Mouse (Mus musculus) G1E (cell line): ENCODE measurements at regions not wholly inside any gene's neighbourhood (a gene's known extent, or its start where the extent isn't known, plus 50 kb on each side); places are given as distances from the start of the nearest gene placed in this dataset.

Source experiments
- CTCF ChIP-seq: IDR thresholded peaks from 2 replicates; pipeline ENCODE4 v1.5.1; 2012; ENCODE audit warnings: low read depth, low read length, inconsistent platforms, mixed read lengths
- GATA1 ChIP-seq: IDR thresholded peaks from 2 replicates; pipeline ENCODE4 v1.6.1; 2012; ENCODE audit warnings: borderline replicate concordance, low read length, inconsistent platforms, mixed read lengths
- POLR2AphosphoS5 ChIP-seq: IDR thresholded peaks from 2 replicates; pipeline ENCODE4 v1.6.1; 2012; ENCODE audit warnings: low read depth, low read length, inconsistent platforms; ENCODE audit not compliant: insufficient replicate concordance

DNA sequence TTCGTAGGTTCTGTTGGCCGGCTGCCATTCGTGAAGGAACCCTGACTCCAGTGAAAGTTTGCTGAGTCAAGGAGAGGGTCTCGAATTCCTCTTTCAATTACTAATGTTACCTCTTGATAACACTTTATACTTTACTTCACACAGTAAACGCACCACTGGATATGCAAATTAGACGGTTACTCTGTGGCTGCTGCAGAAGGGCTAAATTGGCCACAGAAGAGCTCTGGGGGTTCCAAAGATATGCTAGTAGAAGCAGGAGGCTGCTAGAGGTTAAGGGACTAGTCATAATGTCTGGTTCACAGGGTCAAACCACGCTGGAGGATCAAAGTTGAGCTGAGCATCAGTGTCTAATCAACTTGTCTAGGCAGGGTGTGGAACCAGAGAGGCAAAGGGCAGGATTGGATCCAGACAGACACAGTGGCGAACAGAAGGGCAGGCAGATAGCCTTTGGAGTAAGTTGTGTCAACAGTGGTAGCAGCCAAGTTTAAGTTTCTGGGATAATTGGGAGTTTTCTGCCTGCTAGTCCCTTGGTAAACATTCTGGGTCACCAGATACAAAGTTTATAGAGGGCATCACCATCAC lies 91.6 kb downstream of the 1190002N15Rik start:
- TF ChIP-seq GATA1, result no peak
- no peak for TF ChIP-seq CTCF
- no peak for TF ChIP-seq POLR2AphosphoS5
